Mouse (Mus musculus) cortical plate, adult 2 months (tissue): ENCODE results near the gene Dab1.

Source experiments
- CTCF ChIP-seq: fragments of 200-500 bp; IDR thresholded peaks from 2 replicates; pipeline ENCODE4 v1.5.1; 2011; ENCODE audit warnings: mild to moderate bottlenecking, control low read depth, low read length; ENCODE audit not compliant: insufficient read depth; ENCODE audit errors: extremely low read depth
- POLR2A ChIP-seq: fragments of 200-500 bp; IDR thresholded peaks from 2 replicates; pipeline ENCODE4 v1.6.1; 2011; ENCODE audit warnings: mild to moderate bottlenecking, low read length, control low read depth; ENCODE audit not compliant: insufficient read depth; ENCODE audit errors: extremely low read depth

DNA sequence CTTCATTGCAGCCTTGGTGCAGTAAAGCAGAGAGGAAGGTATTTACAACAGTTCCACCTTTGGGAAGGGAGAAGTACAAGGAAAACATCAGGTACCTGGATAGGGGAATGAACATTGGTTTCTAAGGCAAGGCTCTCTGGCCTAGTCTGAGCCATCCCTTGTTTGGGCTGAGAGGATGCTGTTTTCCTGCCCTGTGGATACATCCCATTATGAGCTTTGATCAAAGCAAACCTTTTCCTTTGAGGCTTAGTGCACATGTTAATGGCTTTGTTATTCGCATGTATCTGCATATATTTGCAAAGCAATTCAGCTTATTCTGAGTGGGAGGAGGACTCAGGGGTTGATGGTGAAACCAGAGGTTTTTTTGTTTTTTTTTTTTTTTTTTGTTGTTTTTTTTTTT lies 185.3 kb downstream of the Dab1 start:
- TF ChIP-seq POLR2A (no peak), CTCF (no peak)
